Mouse (Mus musculus): Measurements from ENCODE around the gene Nol4l. TPM values are rescaled to one million over a fixed set of nuclear protein-coding genes. Genes with fewer than 3 reads are reported as not detected.
"Not testable (repeated sequence)": the region's sequence is repeated elsewhere in the genome, so short reads cannot be mapped to it uniquely, and the experiment has no call there.

Gene Nol4l
- polyA plus RNA-seq, 1 experiment = 14.1 TPM

GRCm38 (mm10) chr2:153421233-153421632 is 108.5 kb downstream of the Nol4l start:
- DNase-seq (ENCODE audit: low read depth) = no peak

- no peak for DNase-seq (ENCODE audit: low read depth)
Measured at GRCm38 (mm10) chr2:153418381-153418780, 111.4 kb downstream of the Nol4l start.

- DNase-seq (ENCODE audit: low read depth) = no peak
Measured at GRCm38 (mm10) chr2:153417841-153418240, 111.9 kb downstream of the Nol4l start.

DNA sequence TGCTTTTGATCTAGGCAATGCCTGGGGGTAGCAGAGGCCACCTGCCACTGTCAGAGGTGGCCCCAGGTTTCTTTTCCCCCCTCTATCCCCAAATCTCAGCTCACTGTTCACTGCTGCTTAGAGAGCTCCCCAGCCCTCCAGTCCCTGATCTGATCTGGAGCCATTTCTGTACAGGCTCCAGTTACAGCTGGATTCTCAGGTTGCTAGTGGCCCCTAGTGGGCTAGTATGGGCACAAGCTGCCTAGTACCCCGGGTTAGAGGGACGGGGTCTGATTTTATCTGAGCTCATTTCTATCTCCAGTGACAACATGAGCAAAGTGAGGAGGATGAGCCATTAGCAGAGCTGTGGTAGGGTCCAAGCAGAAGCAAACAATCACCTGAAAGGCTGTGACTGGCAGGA is 115.2 kb downstream of the Nol4l start:
- DNase-seq (ENCODE audit: low read depth) = no peak

GRCm38 (mm10) chr2:153412563-153412962 is 117.2 kb downstream of the Nol4l start:
- no peak for DNase-seq (ENCODE audit: low read depth)

- no peak for DNase-seq (ENCODE audit: low read depth)
Measured at GRCm38 (mm10) chr2:153411557-153411956, 118.2 kb downstream of the Nol4l start.

DNA sequence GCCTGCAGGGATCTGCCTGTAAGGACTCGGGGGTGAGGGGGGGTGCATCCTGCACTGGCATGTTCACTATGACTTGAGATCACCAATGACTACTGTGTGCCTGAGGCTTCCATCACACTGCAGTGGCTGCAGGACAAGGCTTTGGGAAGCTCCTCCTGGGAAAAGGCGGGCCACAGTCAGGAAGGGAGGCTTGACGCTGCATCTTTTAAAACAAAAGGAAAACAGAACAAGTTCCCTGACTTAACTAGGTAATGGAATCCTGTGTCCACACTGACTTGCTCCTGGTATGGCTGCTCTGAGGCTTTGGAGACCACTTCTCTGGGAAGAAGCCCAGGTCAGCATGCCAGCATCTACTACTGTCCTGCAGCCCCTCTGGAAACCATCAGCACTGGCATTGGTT is 120.8 kb downstream of the Nol4l start:
- no peak for DNase-seq (ENCODE audit: low read depth)

DNA sequence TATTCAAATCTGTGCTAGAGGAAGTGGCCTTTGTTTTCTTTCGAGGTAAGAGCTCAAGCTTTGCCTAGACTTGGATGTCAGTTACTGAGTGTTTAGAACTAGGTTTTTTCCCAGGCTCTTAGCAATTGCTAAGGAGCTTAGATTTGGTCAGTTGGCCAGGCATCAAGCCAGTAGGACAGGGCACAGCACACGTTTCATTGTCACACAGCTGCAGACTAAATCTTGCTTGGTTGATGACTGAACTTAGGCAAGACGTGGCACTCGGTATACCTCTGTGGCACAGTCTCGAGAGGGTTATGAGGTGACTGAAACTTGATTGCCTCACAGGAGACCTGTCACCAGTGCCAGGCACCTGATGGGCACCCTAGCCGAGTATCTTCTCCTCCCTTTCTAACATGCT is 122.9 kb downstream of the Nol4l start:
- no peak for DNase-seq (ENCODE audit: low read depth)

DNA sequence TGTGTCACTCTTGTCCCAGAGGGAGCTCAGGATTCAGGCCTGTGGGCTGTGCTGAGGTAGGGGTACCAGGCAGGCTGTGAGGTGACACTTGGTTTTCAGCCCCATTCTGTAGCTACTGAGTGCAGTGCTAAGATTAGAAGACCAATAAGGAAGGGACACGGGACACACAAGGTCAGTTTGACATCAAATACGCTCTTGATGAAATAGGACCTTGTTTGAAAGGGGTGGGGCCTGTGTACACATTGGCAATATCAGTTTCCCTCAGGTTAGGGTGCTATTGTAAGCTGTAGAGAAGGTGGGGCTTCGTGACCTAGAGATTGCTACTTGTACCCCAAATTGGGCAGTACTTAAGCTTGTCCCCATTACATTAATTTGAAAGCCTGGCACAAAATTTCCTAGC is 124.9 kb downstream of the Nol4l start:
- no peak for DNase-seq (ENCODE audit: low read depth)

DNA sequence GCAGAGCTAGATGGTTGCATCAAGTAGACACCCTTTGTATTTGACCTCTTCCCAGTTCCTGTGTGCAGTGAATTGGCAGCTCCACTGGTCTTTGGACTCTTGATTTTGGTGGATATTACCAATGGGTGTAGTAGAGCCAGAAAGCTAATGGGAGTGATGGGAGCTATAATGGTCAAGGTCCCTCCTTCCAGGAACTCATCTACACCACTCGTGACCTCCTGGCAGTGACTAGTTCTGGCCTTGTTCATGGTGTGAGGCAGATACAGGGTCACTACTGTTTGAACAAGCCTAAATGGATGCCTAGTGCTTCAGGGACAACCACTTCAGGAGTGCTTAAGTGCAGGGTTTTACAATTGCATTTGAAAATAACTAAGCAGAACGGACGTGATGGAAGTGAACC is 125.7 kb downstream of the Nol4l start:
- no peak for DNase-seq (ENCODE audit: low read depth)

DNA sequence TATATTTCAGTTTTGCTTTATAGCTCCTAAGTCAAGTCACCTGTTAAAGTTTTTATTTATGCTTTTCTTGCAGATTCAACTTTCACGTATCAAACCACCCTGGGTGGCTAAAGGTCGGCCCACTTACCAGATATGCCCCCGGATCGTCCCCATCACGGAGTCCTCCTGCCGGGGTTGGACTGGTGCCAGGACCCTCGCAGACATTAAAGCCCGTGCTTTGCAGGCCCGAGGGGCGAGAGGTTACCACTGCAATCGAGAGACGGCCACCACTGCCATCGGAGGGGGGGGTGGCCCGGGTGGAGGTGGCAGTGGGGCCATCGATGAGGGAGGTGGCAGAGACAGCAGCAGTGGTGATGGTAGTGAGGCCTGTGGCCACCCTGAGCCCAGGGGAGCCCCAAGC is 130.6 kb downstream of the Nol4l start:
- no peak for DNase-seq (ENCODE audit: low read depth)

GRCm38 (mm10) chr2:153397790-153398515 is 131.8 kb downstream of the Nol4l start:
- DNase-seq (ENCODE audit: low read depth) = no peak

DNA sequence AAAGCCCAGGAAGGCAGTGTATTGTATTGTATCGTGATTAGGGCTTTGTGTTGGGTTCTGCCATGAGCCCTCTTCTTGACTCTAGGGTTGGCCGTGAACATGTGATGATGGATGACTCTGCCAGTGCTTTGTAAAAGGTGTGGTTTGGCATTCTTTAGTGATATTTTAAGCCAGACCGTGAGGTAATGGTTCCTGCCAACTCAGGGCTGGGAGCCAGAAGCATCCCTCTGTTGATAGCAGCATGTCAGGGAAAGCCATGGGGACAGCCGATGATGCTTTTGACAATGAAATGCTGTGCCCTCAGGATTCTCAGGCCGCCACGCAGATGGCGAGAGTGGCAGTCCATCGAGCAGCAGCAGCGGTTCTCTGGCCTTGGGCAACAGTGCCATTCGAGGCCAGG is 136.7 kb downstream of the Nol4l start:
- DNase-seq (ENCODE audit: low read depth) = no peak

DNA sequence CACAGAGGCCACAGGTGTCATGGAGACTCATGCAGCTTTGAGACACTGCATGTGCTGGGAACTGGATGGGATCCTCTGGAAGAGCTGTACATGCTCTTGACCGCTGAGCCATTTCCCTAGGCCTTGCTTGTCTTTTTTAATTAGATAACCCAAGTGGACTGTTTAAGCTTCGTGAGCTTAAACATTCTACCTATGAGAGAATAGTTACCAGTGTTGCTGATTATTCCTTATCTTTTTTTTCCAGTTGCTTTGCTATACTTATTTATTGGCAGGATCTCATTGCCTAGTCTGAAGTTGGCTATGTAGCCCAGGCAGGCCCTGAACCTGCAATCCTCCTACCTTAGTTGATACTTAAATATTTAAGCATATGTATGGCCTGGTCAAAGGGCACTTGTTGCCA is 139.9 kb downstream of the Nol4l start:
- no peak for DNase-seq (ENCODE audit: low read depth)

DNA sequence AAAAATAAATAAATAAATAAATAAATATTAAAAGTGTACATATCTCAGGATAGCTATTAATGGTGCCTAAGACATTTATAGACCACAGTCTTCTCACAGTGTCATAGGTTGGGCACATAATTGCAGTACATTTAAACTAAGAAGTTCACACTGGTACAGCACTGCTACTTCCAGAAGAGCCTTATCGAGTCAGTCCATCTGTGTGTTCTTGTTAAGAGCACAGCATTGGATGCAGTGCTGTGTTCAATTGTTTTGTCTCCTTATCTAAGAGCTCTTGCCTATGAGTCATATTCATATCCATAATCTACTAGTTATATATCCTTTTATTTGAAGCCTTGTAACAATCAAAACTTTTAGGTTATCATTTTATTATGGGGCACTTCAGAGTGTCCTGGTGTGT is 149.3 kb downstream of the Nol4l start:
- DNase-seq (ENCODE audit: low read depth) = no peak

DNA sequence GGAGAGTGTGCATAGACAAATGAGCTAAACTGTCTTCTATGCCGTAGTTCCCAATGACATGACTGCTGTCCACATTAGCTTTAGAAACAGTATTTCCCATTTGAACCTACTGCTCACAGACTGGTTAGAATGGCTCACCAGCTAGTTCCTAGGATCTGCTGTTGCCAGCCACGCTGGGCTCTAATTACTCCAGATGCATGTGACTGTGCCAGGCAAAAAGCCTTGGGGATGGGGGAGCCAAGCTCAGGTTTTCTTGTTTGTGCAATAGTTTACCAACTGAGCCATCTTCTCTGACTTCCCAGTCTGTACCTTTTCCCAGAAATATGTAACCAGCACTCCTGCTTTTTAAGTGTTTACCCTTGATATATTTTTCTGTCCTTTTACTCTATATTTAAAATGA is 154.4 kb downstream of the Nol4l start:
- no peak for DNase-seq (ENCODE audit: low read depth)

DNA sequence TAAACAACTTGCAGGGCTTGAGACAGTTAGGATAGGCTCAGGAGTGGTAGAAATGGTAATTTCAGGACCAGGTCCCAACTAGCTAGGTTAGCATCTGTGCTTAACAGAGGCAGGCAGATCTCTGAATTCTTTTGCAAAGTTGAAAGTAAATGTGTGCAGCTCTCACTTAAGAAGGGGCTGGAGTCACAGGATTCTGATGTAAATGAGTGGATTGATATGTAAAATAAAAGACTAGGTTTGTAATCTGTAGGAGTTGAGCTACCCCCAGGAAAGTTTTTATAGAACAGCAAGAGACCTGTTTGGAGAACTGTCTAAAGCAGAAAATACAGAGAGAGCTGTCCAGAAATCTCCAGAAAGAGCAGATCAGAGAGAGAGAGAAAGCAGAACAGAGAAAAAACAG is 158.9 kb downstream of the Nol4l start:
- no peak for DNase-seq (ENCODE audit: low read depth)

DNA sequence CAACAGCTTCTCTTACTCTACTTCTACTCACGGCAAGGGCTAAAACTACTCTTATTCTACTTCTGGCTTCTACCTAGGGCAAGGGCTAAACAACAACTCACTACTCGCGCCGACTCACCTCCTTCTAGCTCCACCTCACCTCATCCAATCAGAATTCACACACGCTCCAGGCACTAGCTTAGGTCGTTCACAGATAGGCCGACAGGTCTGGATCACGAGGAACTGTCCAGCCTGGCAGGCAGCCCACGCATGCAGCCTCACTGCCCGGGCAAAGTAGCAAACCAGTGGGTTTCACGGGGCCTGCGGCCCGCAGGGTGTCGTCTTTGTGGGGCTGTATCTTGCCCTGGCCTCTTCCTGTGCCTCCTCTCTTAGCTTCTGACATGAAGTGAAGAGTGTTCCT is 165.2 kb downstream of the Nol4l start:
- not testable (repeated sequence) for DNase-seq (ENCODE audit: low read depth)

- DNase-seq (ENCODE audit: low read depth) = no peak
Measured at GRCm38 (mm10) chr2:153361101-153361710, 168.6 kb downstream of the Nol4l start.

Other genes with a start within 250 kb of the Nol4l start
- gene Kif3b, start 238.6 kb downstream of the Nol4l start, polyA plus RNA-seq (2012; rRNA removed) = 11.3 and 13.3 TPM in 2 replicates
- gene Asxl1, start 184.1 kb downstream of the Nol4l start, polyA plus RNA-seq (2012; rRNA removed) = 11.8 and 13.1 TPM in 2 replicates
- gene 4930404H24Rik, start 37.2 kb downstream of the Nol4l start, polyA plus RNA-seq (2012; rRNA removed) = not detected in 2 replicates
- gene Commd7, start 102.8 kb upstream of the Nol4l start, polyA plus RNA-seq (2012; rRNA removed) = 17.0 and 19.3 TPM in 2 replicates
- gene Dnmt3b, start 119.5 kb upstream of the Nol4l start, polyA plus RNA-seq (2012; rRNA removed) = 1.9 and 2.2 TPM in 2 replicates
- not detected in 2 replicates for gene Dnmt3c, start 166.7 kb upstream of the Nol4l start, polyA plus RNA-seq (2012; rRNA removed)
- 13.4 and 14.1 TPM in 2 replicates for gene Mapre1, start 211.3 kb upstream of the Nol4l start, polyA plus RNA-seq (2012; rRNA removed)
- gene Efcab8, start 250.0 kb upstream of the Nol4l start, polyA plus RNA-seq (2012; rRNA removed) = 1.7 and 3.9 TPM in 2 replicates

Data from gonadal fat pad, adult 2 months (tissue).